20 mouse cellular contexts compared by ENCODE assay signal in genomic region chr2:5810036-5810718, GRCm38 (mm10). TPM values are rescaled to one million over a fixed set of nuclear protein-coding genes. Genes with fewer than 3 reads are reported as not detected.
"Had no signal": no experiment of that assay in that cellular context is flagged by ENCODE, and none has a peak within 500 bp of the region (broad histone marks: within the 10 kb centered on the region; RNA-seq: fewer than 3 reads in every experiment).

No protein-coding gene starts in this region.

- H3K9me3 ChIP-seq: midbrain, embryonic 10.5 days; midbrain, embryonic 12.5 days; neural tube, embryonic 13.5 days; neural tube, embryonic 15.5 days; stomach, embryonic 15.5 days had no signal

- H3K27ac ChIP-seq: midbrain, embryonic 10.5 days; midbrain, embryonic 12.5 days; neural tube, embryonic 13.5 days; neural tube, embryonic 15.5 days; stomach, embryonic 15.5 days; stomach, postnatal 0 days had no signal

- H3K4me1 ChIP-seq: midbrain, embryonic 10.5 days; midbrain, embryonic 12.5 days; neural tube, embryonic 13.5 days; neural tube, embryonic 15.5 days; stomach, embryonic 15.5 days had no signal

- H3K4me3 ChIP-seq: midbrain, embryonic 10.5 days; midbrain, embryonic 12.5 days; myocyte; neural tube, embryonic 13.5 days; neural tube, embryonic 15.5 days; stomach, embryonic 15.5 days had no signal

- H3K27me3 ChIP-seq: midbrain, embryonic 12.5 days; neural tube, embryonic 13.5 days; neural tube, embryonic 15.5 days; stomach, embryonic 15.5 days had no signal

- H3K9ac ChIP-seq: lung, embryonic 14.5 days; midbrain, embryonic 12.5 days; neural tube, embryonic 13.5 days; neural tube, embryonic 15.5 days; stomach, embryonic 15.5 days had no signal

- DNase-seq: lung, adult 18-20 months; lung, embryonic 14.5 days; lung, postnatal 10 days; lung, postnatal 4 days; midbrain, embryonic 14.5 days; retina, postnatal 1 day; right cerebral cortex, adult 18-20 months; right cerebral cortex, postnatal 25 days; right cerebral cortex, postnatal 4 days; thymus, adult 2 months; thymus, postnatal 25 days; thymus, postnatal 4 days had no signal

RNA-seq across cellular contexts. Expression of gene Gm13199, which starts 52.6 kb away (rescaled TPM):
- total RNA-seq: megakaryocyte-erythroid progenitor cell, adult 5-6 weeks had no signal
